Mouse (Mus musculus) layer of hippocampus, postnatal 36 days (tissue): ENCODE results near the gene B630019K06Rik. TPM values are rescaled to one million over a fixed set of nuclear protein-coding genes. Genes with fewer than 3 reads are reported as not detected.
"Not testable (repeated sequence)": the region's sequence is repeated elsewhere in the genome, so short reads cannot be mapped to it uniquely, and the experiment has no call there.

Experiments used
- DNase-seq, 2 experiments: peaks; one replicate each; pipeline ENCODE4 v3.0.0; 2022
- total RNA-seq, 2 experiments: library from RNA; stranded (reverse); gene quantifications; 2 replicates each; pipeline ENCODE4 v1.2.3; 2021

Gene B630019K06Rik
- 10 to 100 TPM; 29.7 to 31.9 TPM for total RNA-seq

DNA sequence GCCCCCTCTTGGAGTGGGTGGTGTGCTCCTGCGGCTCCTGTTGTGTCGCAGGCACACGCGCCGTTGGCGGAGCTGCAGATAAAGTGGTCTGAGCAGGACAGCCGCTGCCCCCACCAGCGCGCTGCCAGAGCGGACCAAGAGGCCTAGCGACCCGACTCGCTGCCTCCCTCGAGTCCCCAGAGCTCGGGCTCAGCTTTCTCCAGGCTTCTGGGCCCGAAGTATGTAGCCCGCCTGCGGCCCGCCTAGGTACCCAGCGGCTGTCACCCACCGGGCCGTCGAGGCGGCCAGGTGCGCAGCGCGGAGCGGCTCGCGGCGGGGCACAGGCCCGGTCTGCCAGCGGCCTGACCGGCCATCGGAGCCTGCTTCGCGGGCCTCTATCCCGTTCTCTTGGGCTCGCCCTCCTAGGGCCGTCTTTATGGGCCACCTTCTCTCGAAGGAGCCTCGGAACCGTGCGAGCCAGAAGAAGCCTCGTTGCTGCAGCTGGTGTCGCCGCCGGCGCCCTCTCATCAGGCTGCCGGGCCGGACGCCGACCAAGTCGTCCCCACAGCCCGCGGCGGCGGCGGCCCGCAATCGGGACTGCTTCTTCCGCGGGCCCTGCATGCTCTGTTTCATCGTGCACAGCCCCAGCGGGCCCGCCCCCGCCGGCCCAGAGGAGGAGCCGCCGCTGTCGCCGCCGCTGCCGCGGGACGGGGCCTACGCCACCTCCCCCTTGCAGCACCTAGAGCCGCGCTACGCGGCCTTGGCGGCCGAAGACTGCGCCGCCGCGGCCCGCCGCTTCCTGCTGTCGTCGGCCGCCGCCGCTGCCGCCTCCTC lies at the start of gene B630019K06Rik:
TSS of gene B630019K06Rik (plus strand) at position 40 of the 813 bp plus-strand sequence.
- DNase-seq: peak; percentile 64 to 69

DNA sequence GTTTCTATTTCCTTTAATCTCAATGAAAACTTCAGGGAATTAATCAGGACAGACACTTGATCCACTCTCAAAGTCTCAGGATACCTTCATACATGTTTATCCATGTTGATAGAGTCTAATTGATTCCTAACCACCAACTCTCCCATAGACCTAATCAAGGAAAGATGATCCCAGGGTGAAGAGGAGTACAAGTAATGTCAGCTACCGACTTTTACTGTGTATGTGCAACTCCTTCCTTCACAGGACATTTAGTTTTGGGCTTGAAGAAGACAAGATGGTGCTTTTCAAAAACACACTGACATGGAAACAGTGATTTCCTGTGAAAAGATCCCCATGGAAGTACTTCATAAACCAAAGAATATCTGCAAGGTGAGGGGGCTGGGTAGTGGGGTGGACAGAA lies 48.5 kb upstream of the B630019K06Rik start, which contains the start of gene Gm6592:
TSS of gene Gm6592 (plus strand) at position 301 of the 400 bp plus-strand sequence.
- DNase-seq: no peak

DNA sequence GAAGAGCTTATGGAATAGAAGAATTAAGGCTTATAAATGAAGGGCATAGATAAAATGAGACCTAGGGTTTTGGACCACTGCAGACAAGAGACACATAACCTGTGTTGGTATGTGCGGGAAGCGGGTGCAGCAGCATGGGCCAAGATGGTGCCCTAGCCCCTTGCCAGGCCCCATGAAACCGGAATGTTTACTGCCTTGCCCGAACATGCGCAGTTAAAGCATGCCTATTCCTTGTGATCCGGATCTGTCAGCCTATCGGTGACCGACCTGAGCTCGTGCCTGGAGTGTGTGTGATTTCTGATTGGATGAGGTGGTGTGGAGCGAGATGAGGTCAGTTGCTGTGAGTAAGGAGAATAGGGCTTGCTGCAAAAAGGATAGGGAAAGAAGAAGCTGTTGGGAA lies 39.7 kb upstream of the B630019K06Rik start:
- DNase-seq: no peak

DNA sequence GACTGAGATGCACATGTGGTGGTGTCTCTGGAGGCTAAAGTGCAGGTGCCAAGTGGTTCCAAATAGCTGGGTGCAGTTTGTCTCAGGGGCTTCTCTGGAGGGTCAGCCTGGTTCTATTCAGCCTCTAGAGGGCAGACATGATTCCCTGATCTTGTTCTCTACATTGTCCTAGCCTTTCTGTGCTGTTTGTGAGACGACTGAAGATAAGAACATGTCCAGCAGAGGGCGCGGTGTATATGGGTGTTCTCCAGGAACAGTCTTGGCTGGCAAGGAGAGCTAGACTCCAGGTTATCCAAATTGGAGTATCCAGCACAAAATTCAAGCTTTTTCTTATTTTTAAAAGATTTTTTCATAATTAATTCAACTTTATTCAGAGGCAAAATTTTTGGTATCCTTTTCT lies 27.9 kb upstream of the B630019K06Rik start:
- peak; percentile 53 to 63 for DNase-seq

DNA sequence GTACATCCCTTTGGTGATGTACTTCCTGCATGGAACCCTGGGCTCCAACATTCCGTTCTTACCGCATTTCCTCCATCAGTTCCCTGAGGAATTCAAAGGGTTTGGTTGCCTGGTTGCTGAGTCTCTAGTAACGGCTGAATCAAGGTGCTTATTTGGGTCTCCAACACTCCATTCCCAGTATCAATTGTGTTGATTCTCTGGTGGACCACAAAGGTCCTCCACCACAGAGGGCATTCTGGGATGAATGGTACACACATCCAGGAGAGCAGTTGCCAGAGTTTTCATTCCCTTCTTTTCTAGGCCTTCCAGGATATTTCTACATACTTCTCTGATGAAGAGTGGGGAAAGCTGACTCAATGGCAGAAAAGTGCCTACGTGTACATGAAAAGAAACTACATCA lies 18.2 kb upstream of the B630019K06Rik start, which contains the start of gene Gm5751:
TSS of gene Gm5751 (plus strand) at position 301 of the 400 bp plus-strand sequence.
- not testable (repeated sequence) for DNase-seq

DNA sequence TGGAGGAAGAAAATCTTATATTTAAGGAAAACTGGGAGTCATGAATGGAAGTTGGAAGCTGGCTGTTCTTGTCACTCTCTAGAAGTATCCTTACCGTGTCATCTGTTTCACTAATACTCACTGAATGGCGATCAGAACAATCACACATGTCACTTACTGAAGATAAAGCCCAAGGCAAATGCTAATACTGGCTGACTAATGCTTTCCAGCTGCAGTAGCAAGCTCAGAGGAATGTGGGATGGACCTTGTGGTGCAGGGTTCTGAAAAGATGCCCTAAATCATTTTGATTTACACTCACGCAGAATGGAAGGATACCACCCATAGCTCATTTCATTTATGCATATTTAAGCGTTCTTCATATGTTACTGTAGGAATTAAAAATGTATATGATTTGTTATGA lies 7.8 kb upstream of the B630019K06Rik start:
- DNase-seq: no peak

DNA sequence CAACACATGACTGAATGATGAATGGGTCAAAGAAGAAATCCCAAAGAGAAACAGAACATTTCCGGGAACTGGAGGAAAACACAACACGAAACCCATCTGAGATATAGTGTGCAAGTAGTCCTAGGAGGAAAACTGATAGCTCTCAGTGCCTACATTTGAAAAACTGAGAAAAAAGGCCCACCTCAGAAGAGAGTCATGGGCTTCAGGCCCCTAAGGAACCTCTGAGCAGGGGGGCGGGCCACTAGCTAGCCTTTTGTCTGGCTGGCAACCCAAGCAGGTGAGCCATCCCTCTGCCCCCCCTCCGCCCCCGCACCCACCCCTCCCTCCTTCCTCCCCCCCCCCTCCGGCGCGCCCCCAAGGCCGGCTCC lies 223 bp upstream of the B630019K06Rik start:
- no peak for DNase-seq

DNA sequence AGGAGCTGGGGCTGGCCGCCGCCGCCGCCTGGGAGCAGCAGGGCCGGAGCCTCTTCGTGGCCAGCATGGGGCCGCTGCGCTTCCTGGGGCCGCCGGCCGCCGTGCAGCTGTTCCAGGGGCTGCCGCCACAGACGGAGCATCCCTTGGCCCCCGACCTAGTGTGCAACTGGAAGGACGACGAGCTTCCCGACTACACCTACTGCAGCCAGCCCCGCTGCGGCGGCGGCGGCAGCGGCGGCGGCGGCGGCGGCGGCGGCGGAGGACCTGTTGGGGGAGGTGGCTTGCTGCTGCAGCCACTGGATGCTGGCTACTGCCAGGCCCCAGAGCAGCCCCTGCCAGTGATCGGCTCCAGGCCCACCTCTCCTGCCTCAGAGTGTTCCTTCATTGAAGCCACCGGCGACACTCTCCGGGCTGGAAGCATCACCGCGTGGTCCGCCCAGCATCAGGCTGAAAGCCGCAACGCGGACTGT lies 1.0 kb downstream of the B630019K06Rik start:
- peak; percentile 18 to 23 for DNase-seq

DNA sequence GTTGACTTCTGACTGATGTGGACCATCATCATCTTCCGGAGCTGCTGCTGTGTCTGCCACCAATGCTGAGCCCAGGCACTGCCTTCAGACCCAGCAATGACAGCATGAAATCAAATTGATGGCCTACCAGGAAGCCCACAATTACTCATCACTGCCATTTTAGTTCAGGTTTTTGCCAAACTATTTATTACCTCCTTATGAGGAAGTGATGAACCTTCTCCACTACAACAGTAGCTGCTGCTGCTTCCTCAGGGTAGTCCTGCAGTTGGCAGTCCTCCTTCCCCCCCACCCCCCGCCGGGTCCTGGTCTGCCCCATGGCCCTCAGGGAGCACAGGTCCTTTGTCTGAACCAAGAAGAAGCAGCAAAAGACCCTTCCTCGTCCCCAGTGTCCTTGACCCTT lies 8.6 kb downstream of the B630019K06Rik start:
- no peak for DNase-seq

DNA sequence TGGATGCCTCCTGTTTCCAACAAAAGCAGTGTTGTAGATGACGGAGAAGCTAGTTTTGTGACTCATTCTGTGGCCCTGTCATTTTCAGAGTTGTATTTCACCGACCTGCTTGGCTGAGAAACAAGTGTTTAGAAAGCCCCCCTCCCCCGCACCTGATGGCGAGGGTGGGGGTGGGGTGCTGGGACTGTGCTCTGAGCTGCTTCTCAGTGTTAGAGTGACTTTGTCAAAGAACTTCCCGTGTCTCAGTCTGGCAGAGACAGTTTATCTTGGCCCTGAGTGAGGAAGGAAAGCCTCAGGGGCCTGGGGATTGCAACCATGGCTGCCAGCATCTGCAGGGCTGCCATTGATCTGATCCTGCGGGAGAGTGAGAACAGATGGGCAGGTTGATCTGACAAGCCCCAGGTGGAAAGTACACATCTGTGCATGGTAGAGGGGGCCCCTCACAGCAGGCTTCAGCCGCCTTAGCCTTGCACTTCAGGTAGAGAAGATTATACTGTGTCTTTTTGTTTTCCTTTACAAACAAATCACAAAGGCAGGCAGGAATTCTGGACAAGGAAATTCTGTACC lies 9.8 kb downstream of the B630019K06Rik start:
- DNase-seq: peak in 1 of 2 experiments; percentile 23

DNA sequence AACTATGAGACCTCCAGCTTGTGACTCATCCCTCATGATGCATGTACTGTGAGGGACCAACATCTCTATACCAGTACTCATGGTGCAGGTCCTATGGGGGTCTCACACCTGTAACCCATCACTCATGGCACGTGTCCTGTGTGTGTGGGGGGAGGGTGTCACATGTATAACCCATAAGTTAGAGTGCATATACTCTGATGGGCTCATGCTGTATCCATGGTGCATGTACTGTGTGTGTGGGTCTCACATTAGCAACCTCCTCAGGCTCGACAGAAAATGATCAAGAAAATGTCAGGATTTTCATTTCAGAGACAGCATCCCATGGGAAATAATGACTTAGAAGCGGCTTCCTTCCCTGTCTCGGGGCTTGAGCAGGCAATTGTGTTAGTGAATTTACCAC lies 28.9 kb downstream of the B630019K06Rik start:
- DNase-seq: no peak

DNA sequence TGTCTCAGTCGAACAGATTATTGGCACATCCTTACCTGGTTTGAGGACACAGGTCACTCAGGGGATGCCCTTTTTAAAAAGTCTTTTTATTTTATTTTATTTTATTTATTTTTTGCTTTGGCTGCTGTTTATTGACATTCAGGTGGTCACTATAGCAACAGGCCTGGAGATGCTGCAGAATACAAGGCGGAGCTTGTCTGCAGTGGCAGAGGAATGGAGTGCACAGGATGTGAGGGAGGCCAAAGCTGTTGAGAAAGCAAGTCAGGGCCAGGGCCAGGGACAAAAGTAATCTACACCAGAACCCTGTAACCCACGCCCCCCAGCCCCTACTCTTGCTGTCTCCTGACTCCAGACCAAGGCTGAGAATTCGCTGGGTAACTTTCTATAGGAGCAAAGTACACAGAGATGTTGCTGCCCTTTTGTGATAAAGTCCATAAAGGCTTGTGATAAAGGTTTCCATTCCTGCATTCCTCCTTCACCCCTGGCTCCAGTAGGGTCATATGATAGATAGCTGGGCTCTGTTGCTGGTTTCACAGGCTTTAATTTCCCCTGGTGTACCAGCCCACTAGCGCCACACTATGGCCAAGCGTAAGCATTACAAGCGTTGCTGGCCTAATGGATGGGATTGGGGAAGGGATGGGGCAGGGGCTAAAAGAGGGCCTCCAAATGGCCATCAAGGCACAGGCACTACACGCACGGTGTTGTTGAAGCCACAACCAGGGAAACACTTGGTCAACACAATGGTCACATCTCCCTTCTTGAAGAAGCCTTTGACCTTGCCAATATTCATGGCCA lies 29.8 kb downstream of the B630019K06Rik start:
- DNase-seq: peak in 1 of 2 experiments; percentile 11

DNA sequence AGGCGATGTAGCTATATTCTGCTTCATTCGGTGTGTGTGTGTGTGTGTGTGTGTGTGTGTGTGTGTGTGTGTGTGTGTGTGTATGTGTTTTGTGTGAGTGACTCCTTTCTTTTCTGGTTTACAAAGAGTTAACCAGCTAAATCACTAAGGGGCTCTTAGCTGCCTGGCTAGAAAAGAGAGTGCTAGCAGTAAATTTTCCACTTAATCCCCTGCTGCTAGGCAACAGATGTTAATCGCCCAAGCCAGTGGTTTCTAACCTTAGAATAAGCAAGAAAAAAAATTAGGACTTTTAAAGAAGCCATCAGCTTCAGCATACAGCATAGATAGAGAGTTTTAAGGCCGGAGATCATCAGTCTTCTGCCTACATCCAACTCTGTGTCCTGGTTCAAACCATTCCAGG lies 35.1 kb downstream of the B630019K06Rik start:
- DNase-seq: no peak

DNA sequence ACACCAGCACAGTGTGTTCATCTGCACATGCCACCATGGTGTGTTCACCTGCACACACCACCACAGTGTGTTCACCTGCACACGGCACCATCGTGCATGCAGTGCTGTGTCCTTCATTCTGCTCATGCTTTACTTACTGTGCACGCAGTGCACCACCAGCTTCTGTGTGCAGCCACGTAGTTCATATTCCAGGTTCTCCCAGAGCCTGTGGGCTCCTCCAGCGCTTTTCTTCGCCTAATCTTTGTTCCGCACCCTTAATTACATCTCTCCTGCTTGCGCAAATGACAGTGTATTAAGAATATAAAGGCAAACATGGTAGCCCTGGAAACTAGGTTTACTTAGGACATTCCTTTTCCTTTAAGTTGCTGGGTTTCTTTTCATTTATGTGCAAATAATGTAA lies 51.9 kb downstream of the B630019K06Rik start:
- DNase-seq: no peak

Other genes with a start within 250 kb of the B630019K06Rik start
- gene Ssxb8, start 201.5 kb upstream of the B630019K06Rik start, total RNA-seq: not detected
- not detected for gene Ssx9, start 143.9 kb upstream of the B630019K06Rik start, total RNA-seq
- gene Ssxb5, start 88.7 kb upstream of the B630019K06Rik start, total RNA-seq: not detected
- not detected for gene Gm6592, start 48.4 kb upstream of the B630019K06Rik start, total RNA-seq
- not detected for gene Gm5751, start 18.1 kb upstream of the B630019K06Rik start, total RNA-seq
- not detected for gene Fthl17b, start 70.6 kb downstream of the B630019K06Rik start, total RNA-seq
- not detected for gene Fthl17c, start 84.2 kb downstream of the B630019K06Rik start, total RNA-seq
- not detected for gene Fthl17d, start 94.4 kb downstream of the B630019K06Rik start, total RNA-seq
- not detected for gene Fthl17e, start 141.1 kb downstream of the B630019K06Rik start, total RNA-seq
- gene Fthl17f, start 170.6 kb downstream of the B630019K06Rik start, total RNA-seq: not detected
- gene 4930402K13Rik, start 212.2 kb downstream of the B630019K06Rik start, total RNA-seq: not detected